Mouse (Mus musculus) olfactory bulb, adult 2 months (tissue): ENCODE results near the gene Nolc1. TPM values are rescaled to one million over a fixed set of nuclear protein-coding genes. Genes with fewer than 3 reads are reported as not detected.

Experiments
- H3K27ac ChIP-seq: fragments of 200-500 bp; 2 replicates; pipeline ENCODE4 v1.5.1; 2012; ENCODE audit warnings: low read depth, low read length; ENCODE audit not compliant: insufficient read depth
- H3K4me1 ChIP-seq: fragments of 200-500 bp; 2 replicates; pipeline ENCODE4 v1.6.1; 2012; ENCODE audit warnings: low read length; ENCODE audit not compliant: control insufficient read depth, insufficient read depth
- H3K4me3 ChIP-seq: fragments of 200-500 bp; 2 replicates; pipeline ENCODE4 v1.5.1; 2012; ENCODE audit warnings: mild to moderate bottlenecking, low read depth, low read length, moderate library complexity; ENCODE audit not compliant: insufficient read depth
- CTCF ChIP-seq: fragments of 200-500 bp; IDR thresholded peaks from 2 replicates; pipeline ENCODE4 v1.5.1; 2012; ENCODE audit warnings: low read depth, mild to moderate bottlenecking, low read length, moderate library complexity; ENCODE audit not compliant: insufficient read depth
- POLR2A ChIP-seq: fragments of 200-500 bp; IDR thresholded peaks from 2 replicates; pipeline ENCODE4 v1.6.1; 2012; ENCODE audit warnings: mild to moderate bottlenecking, low read depth, low read length, moderate library complexity; ENCODE audit not compliant: insufficient read depth
- WGBS: fragments of 180-500 bp; shearing (Covaris S2); methylation state at CpG from one replicate; pipeline ENCODE4 v1.1.7; 2018; 5-methylcytosine and 5-hydroxymethylcytosine counted together
- polyA plus RNA-seq: library from polyadenylated mRNA; stranded (reverse); fragments of >200 nt; gene quantifications from 2 replicates; pipeline ENCODE4 v1.2.4, GENCODE M21; 2012; ENCODE audit warnings: low replicate concordance; ENCODE audit not compliant: missing spikeins, insufficient read depth, insufficient read length

Gene Nolc1
- polyA plus RNA-seq, 1 experiment = not detected

GRCm38 (mm10) chr19:46073285-46073684 lies 2.4 kb upstream of the Nolc1 start:
- Histone ChIP-seq H3K4me3 (no peak overlapping the region), H3K4me1 (peaks cover 3% of the 10 kb centered on the region; the same call in 1 of the 2 replicates), H3K27ac (no peak overlapping the region)
- WGBS = 74% methylated on average over 7 of the region's 7 CpGs
- no peak for TF ChIP-seq POLR2A
- no peak for TF ChIP-seq CTCF

DNA sequence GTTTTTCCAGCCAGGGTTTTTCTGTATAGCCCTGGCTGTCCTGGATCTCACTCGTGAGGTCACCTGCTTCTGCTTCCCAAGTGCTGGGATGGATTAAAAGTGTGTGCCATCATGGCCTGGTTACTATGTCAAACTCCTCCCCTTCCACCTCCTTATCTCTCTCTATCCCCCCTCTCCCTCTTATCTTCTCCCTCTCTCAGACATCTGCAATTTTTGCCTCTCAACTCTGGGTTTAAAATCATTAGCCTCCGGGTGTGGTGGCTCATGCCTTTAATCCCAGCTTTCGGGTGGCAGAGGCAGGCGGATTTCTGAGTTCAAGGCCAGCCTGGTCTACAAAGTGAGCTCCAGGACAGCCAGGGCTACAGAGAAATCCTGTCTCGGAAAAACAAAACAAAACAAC lies 1.4 kb upstream of the Nolc1 start:
- 95% methylated on average over 5 of the region's 5 CpGs for WGBS
- no peak overlapping the region for H3K4me3 ChIP-seq
- H3K4me1 ChIP-seq = peaks cover 3% of the 10 kb centered on the region; the same call in 1 of the 2 replicates
- H3K27ac ChIP-seq = no peak overlapping the region
- no peak for TF ChIP-seq POLR2A
- no peak for TF ChIP-seq CTCF

DNA sequence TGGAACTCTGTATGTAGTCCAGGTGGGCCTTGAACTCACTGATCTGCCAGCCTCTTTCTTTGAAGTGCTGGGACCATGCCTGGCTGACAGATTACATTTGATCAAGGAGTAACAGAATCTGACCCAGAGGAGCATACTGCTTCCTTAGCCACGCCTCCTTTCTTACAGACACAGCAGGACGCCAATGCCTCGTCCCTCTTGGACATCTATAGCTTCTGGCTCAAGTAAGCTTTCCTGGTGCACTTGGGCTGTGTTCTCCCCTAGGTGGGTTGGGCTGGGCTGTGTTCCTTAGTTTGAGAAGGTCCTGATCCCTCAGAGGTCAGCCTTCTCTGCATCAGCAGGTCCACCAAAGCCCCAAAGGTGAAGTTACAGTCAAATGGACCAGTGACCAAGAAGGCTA lies 2.9 kb downstream of the Nolc1 start:
- no peak overlapping the region for H3K27ac ChIP-seq
- WGBS = 54% methylated on average over 3 of the region's 3 CpGs
- TF ChIP-seq POLR2A = no peak
- no peak for TF ChIP-seq CTCF
- H3K4me1 ChIP-seq = peaks cover 3% of the 10 kb centered on the region; the same call in 1 of the 2 replicates
- H3K4me3 ChIP-seq = no peak overlapping the region

- no peak for TF ChIP-seq POLR2A
- TF ChIP-seq CTCF = no peak
- Histone ChIP-seq H3K4me1 (no peaks in the 10 kb centered on the region), H3K27ac (no peak overlapping the region), H3K4me3 (no peak overlapping the region)
- 97% methylated on average over 8 of the region's 8 CpGs for WGBS
Observed at GRCm38 (mm10) chr19:46085185-46085584, 9.5 kb downstream of the Nolc1 start.

DNA sequence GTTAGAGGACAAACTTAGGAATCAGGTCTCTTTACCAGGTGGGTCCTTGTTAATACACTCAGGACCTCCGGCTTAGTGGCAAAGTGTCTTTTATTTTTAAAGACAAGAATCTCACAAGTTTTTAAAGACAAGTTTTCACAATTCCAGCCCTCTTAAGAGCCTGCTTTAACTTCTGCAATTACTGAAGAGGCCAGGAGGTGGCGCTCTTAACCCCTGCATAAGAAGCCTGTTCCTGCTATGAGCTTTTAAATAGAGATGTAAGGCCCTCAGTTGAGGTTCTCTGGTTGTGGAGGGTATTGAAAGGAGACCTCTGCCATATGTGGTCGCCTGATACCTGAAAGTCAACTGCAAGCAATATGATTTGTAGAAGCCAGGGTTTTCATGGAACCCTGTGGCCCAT lies 10.7 kb downstream of the Nolc1 start:
- no peak overlapping the region for H3K27ac ChIP-seq
- TF ChIP-seq POLR2A = no peak
- TF ChIP-seq CTCF = no peak
- WGBS = 48% methylated on average over 3 of the region's 3 CpGs
- H3K4me3 ChIP-seq = no peak overlapping the region
- H3K4me1 ChIP-seq = no peaks in the 10 kb centered on the region

GRCm38 (mm10) chr19:46087871-46088270 lies 12.2 kb downstream of the Nolc1 start:
- 66% methylated on average over 7 of the region's 7 CpGs for WGBS
- H3K4me3 ChIP-seq = no peak overlapping the region
- no peak for TF ChIP-seq CTCF
- TF ChIP-seq POLR2A = no peak
- H3K27ac ChIP-seq = no peak overlapping the region
- H3K4me1 ChIP-seq = no peaks in the 10 kb centered on the region

DNA sequence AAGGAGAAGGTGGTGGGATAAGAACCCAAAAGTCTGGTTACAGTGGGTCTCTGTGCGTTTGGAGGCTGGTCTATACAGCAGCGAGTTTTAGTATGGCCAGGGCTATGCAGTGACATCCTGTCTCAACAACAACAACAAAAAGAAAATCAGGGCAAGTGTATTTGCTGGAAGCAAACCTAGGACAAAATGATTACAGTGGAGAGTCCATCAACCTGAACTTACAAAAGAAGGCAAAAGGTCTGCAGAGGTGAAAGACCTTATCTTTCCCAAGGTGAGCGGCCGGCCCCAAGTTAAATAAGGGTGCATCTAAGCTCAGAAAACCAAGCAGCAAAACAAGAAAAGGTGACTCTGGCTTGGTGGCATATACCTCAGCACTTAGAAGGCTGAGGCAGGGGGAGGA lies 16.0 kb downstream of the Nolc1 start:
- Histone ChIP-seq H3K4me1 (no peaks in the 10 kb centered on the region), H3K27ac (no peak overlapping the region), H3K4me3 (no peak overlapping the region)
- TF ChIP-seq CTCF (no peak), POLR2A (no peak)
- 87% methylated on average over 4 of the region's 4 CpGs for WGBS

DNA sequence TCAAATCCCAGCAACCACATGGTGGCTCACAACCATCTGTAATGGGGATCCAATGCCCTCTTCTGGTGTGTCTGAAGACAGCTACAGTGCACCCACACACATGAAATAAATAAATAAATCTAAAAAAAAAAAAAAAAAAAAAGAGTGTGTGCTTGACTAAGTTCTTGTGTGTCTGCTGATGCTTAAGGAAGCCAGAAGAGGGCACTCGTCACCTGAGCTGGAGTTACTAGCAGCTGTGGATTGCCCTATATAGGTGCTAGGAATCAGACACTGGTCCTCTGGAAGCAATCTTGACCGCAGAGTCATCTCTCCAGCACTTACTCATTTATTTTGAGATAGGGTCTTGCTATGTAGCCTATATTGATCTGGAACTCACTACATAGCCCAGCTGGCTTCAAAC lies 18.5 kb downstream of the Nolc1 start:
- Histone ChIP-seq H3K27ac (no peak overlapping the region), H3K4me3 (no peak overlapping the region), H3K4me1 (no peaks in the 10 kb centered on the region)
- 97% methylated on average over 2 of the region's 2 CpGs for WGBS
- no peak for TF ChIP-seq POLR2A
- TF ChIP-seq CTCF = no peak

DNA sequence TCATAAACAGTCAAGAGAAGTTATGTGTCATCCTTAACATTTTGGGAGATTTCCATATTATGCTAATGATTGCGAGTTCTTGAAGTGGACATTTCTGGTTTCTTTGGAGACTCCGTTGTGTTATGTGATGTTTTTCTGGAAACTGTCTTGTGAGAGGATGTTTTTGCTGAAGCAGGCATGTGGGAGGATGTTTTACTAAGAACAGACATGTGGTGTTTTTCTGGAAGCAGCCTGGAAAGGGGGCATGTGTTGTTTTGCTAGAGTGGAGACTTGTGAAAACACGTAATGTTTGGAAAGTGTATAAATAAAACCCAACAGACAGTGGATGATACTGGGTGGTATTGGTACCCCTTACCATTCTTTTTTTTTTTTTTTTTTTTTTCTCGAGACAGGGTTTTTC lies 19.6 kb downstream of the Nolc1 start:
- Histone ChIP-seq H3K4me1 (no peaks in the 10 kb centered on the region), H3K4me3 (no peak overlapping the region), H3K27ac (no peak overlapping the region)
- WGBS = 66% methylated on average over 4 of the region's 4 CpGs
- TF ChIP-seq CTCF (no peak), POLR2A (no peak)

DNA sequence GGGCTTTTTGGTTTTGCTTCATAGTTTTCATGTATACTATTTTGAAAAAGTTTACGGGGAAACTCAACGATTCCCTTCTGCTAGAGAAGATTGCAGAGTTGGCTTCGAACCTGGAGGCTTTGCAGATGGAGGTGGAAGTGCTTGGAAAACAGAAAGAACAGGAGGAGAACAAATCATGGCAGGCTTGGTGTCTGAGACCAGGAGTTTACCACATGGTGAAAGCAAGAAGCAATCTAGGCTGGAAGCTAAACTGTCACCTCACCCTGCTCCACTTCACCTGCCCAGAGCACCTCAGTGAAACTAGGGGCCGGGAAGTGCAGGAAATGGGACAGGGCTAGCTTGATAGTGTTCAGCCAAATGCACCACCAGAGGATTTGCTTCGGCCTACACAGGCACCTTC lies 20.7 kb downstream of the Nolc1 start:
- no peak overlapping the region for H3K4me3 ChIP-seq
- H3K27ac ChIP-seq = no peak overlapping the region
- WGBS = 90% methylated on average over 5 of the region's 5 CpGs
- no peak for TF ChIP-seq CTCF
- no peak for TF ChIP-seq POLR2A
- no peaks in the 10 kb centered on the region for H3K4me1 ChIP-seq
